Mouse (Mus musculus) thymus, postnatal 14 days (tissue): ENCODE data around the gene Uso1.
A peak's percentile ranks its signal among the peaks of the same experiment; 100 is the strongest.

ENCODE experiments used
- DNase-seq: peaks from one replicate; pipeline ENCODE4 v3.0.0; 2021

Gene Uso1

GRCm38 (mm10) chr5:92196895-92197811, 59.4 kb downstream of the Uso1 start:
- DNase-seq = no peak

- no peak for DNase-seq
These were observed 60.5 kb downstream of the Uso1 start for GRCm38 (mm10) chr5:92198266-92198665.

- DNase-seq = no peak
These were observed 66.7 kb downstream of the Uso1 start for GRCm38 (mm10) chr5:92204162-92205036.

GRCm38 (mm10) chr5:92205184-92205583, 67.4 kb downstream of the Uso1 start:
- no peak for DNase-seq

GRCm38 (mm10) chr5:92205706-92206105, 68.0 kb downstream of the Uso1 start:
- DNase-seq = no peak

GRCm38 (mm10) chr5:92206121-92206520, 68.4 kb downstream of the Uso1 start:
- no peak for DNase-seq

- DNase-seq = no peak
These were observed 72.5 kb downstream of the Uso1 start for GRCm38 (mm10) chr5:92210205-92210604.

- no peak for DNase-seq
These were observed 74.5 kb downstream of the Uso1 start for GRCm38 (mm10) chr5:92212231-92212630.

GRCm38 (mm10) chr5:92215308-92215707, 77.6 kb downstream of the Uso1 start, which contains the start of gene U90926:
U90926 (minus strand) TSS chr5:92215408.
- DNase-seq = no peak

- DNase-seq = no peak
These were observed 81.4 kb downstream of the Uso1 start for GRCm38 (mm10) chr5:92218915-92219793.

- DNase-seq = no peak
These were observed 82.1 kb downstream of the Uso1 start for GRCm38 (mm10) chr5:92219826-92220225.

- no peak for DNase-seq
These were observed 82.7 kb downstream of the Uso1 start for GRCm38 (mm10) chr5:92220287-92220902.

GRCm38 (mm10) chr5:92227782-92228181, 90.0 kb downstream of the Uso1 start:
- no peak for DNase-seq

GRCm38 (mm10) chr5:92228776-92229175, 91.0 kb downstream of the Uso1 start:
- DNase-seq = no peak

- no peak for DNase-seq
These were observed 91.8 kb downstream of the Uso1 start for GRCm38 (mm10) chr5:92229514-92229913.

- DNase-seq = no peak
These were observed 92.6 kb downstream of the Uso1 start for GRCm38 (mm10) chr5:92230306-92230705.

- no peak for DNase-seq
These were observed 94.1 kb downstream of the Uso1 start for GRCm38 (mm10) chr5:92231836-92232235.

- DNase-seq = no peak
These were observed 95.6 kb downstream of the Uso1 start for GRCm38 (mm10) chr5:92233366-92233765.

GRCm38 (mm10) chr5:92234939-92235557, 97.3 kb downstream of the Uso1 start:
- DNase-seq = peak; percentile 21

GRCm38 (mm10) chr5:92239333-92240232, 101.8 kb downstream of the Uso1 start:
- DNase-seq = peak; percentile 67

GRCm38 (mm10) chr5:92240769-92241168, 103.0 kb downstream of the Uso1 start:
- no peak for DNase-seq
